In genomic region chr17:50094596-50094995, GRCm38 (mm10) we compare ENCODE assay signal across 16 mouse cellular contexts.
"Had no signal": no experiment of that assay in that cellular context is flagged by ENCODE, and none has a peak within 500 bp of the region (broad histone marks: within the 10 kb centered on the region; RNA-seq: fewer than 3 reads in every experiment).

No protein-coding gene starts in this region.

- H3K27me3 ChIP-seq: liver, embryonic 12.5 days; lung, embryonic 15.5 days; midbrain, embryonic 12.5 days; stomach, embryonic 15.5 days had no signal

- H3K4me2 ChIP-seq: liver, embryonic 12.5 days; lung, embryonic 15.5 days; midbrain, embryonic 12.5 days; stomach, embryonic 15.5 days had no signal

- ATAC-seq: liver, embryonic 12.5 days had no signal

- H3K9me3 ChIP-seq: limb, embryonic 10.5 days; liver, embryonic 12.5 days; lung, embryonic 15.5 days; megakaryocyte, embryonic 14.5 days; midbrain, embryonic 12.5 days; stomach, embryonic 15.5 days had no signal

- H3K36me3 ChIP-seq: limb, embryonic 10.5 days; liver, embryonic 12.5 days; lung, embryonic 15.5 days; midbrain, embryonic 12.5 days; stomach, embryonic 15.5 days had no signal

- H3K4me1 ChIP-seq: liver, embryonic 12.5 days; megakaryocyte, embryonic 14.5 days; stomach, embryonic 15.5 days had no signal

- H3K4me3 ChIP-seq: left cerebral cortex, adult 2 months; limb, embryonic 10.5 days; liver, embryonic 12.5 days; lung, embryonic 15.5 days; megakaryocyte, embryonic 14.5 days; midbrain, embryonic 12.5 days; stomach, embryonic 15.5 days had no signal

- H3K27ac ChIP-seq: kidney, postnatal 0 days; left cerebral cortex, adult 2 months; limb, embryonic 10.5 days; liver, embryonic 12.5 days; lung, embryonic 15.5 days; macrophage; midbrain, embryonic 12.5 days; stomach, embryonic 15.5 days had no signal

- H3K9ac ChIP-seq: liver, embryonic 12.5 days; lung, embryonic 15.5 days; midbrain, embryonic 12.5 days; stomach, embryonic 15.5 days had no signal

- DNase-seq: kidney, adult 11 months; kidney, adult 9 months; kidney, postnatal 36 days; layer of hippocampus, adult 9-11 months; lung, postnatal 14 days; right cerebral cortex, adult 18-20 months; thymus, postnatal 4 days had no signal
